Mouse (Mus musculus) lung, postnatal 0 days (tissue): ENCODE measurements at regions not wholly inside any gene's neighbourhood (a gene's known extent, or its start where the extent isn't known, plus 50 kb on each side); places are given as distances from the start of the nearest gene placed in this dataset.

Experiments
- CTCF ChIP-seq: IDR thresholded peaks from 2 replicates; pipeline ENCODE4 v1.5.1; 2016; ENCODE audit warnings: antibody characterized with exemption, mild to moderate bottlenecking
- EP300 ChIP-seq: IDR thresholded peaks from 2 replicates; pipeline ENCODE4 v1.6.1; 2016; ENCODE audit warnings: antibody characterized with exemption, mild to moderate bottlenecking, control low read depth

GRCm38 (mm10) chr13:117413616-117414015 lies 188.5 kb upstream of the Hcn1 start:
- TF ChIP-seq CTCF (no peak), EP300 (no peak)
